Mouse (Mus musculus): ENCODE data around the gene H1foo.

Gene H1foo

GRCm38 (mm10) chr6:115927292-115928242 is 17.2 kb upstream of the H1foo start:
- no peak for ATAC-seq (ENCODE audit: low TSS enrichment)

- ATAC-seq (ENCODE audit: low TSS enrichment), result no peak
Observed at GRCm38 (mm10) chr6:115930018-115930417, 14.7 kb upstream of the H1foo start.

DNA sequence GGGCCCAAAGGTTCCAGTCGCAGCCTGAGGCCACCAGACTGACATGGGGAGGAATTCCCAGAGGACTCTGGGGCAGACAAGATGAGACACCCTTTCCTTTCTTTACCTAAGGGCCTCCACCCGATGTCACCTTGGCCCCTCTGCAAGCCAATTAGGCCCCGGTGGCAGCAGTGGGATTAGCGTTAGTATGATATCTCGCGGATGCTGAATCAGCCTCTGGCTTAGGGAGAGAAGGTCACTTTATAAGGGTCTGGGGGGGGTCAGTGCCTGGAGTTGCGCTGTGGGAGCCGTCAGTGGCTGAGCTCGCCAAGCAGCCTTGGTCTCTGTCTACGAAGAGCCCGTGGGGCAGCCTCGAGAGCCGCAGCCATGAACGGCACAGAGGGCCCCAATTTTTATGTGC is 13.1 kb upstream of the H1foo start, which contains the start of gene Rho:
Rho (plus strand) TSS at position 110 of the 400 bp plus-strand sequence.
- ATAC-seq (ENCODE audit: low TSS enrichment), result no peak

- ATAC-seq (ENCODE audit: low TSS enrichment), result no peak
Observed at GRCm38 (mm10) chr6:115932391-115932790, 12.3 kb upstream of the H1foo start.

GRCm38 (mm10) chr6:115935544-115935943 is 9.2 kb upstream of the H1foo start:
- ATAC-seq (ENCODE audit: low TSS enrichment), result no peak

GRCm38 (mm10) chr6:115938011-115938410 is 6.7 kb upstream of the H1foo start:
- no peak for ATAC-seq (ENCODE audit: low TSS enrichment)

DNA sequence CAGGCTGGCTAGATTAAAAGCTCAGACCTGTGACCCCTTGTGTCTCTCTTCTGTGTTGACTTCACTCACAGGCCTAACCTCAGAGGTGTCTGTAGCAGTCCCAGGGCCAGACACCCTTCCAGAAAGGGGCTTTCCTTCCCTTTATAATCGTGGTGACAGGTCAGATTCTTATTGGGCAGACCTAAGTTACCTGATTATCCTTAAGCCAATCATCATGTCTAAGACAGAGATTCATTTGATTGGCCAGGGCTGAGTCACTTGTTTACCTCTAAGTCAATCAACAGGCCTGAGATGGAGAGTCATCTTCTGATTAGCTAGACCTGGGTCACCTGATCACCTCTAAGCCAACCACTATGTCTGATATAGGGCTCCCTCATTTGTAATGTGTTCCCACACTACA is 5.9 kb upstream of the H1foo start:
- ATAC-seq (ENCODE audit: low TSS enrichment), result no peak

DNA sequence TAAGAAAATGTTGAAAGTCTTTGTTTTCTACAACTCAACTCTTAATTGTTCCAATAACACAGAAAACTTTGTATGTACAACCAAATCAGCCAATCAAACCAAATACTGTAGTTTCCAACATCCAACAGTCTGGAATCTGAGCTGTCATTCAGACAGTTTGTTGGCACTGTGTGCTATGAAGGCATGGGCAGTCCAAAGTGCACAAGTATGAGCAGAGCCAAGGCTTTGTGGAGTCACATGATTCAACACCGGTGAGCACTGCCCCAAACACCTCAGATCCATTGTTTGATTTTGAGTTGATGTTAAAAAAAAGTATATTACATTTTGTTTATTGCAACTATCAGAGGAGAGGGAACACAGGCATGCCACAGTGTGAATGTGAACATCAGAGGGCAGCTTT is 4.1 kb upstream of the H1foo start:
- ATAC-seq (ENCODE audit: low TSS enrichment), result no peak

DNA sequence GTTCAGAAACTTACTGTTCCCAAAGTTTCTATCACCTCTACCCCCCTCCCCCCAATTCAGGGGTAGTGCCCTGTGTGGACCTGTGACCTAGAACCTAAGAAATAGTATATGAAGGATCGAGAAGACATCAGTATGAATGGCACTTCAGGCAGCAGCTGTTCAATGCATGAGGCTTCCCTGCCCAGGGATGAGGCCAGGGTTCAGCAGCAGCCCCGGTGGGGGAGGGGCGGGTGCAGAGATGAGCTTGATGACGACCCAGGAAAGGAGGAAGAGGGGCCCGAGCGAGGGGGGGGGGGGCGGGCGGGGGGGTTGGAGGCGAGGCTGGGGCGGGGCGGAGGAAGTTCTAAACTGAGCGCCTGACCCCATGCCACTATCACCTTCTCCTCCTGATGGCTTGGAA is 3.6 kb upstream of the H1foo start:
- ATAC-seq (ENCODE audit: low TSS enrichment), result no peak

GRCm38 (mm10) chr6:115943498-115944427 is 975 bp upstream of the H1foo start:
- ATAC-seq (ENCODE audit: low TSS enrichment), result no peak

DNA sequence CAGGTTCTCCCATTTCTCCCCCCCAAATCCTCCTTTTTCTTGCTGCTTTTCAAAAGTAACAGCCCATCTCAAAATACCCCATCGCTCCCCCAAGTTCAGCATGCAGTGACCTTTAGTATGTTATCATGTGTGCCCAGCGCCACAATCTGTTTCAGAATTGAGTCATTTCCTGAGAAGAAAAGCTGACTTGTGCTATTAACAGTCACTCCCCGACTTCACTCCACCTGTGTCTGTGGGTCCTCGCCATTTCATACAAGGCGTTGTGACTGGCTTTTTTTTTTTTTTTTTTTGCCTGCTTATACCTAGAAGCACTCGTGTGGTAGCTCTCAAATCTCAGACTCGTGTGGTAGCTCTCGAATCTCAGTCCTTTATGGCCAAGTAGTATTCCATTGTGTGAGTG is 895 bp downstream of the H1foo start:
- ATAC-seq (ENCODE audit: low TSS enrichment), result no peak

GRCm38 (mm10) chr6:115946389-115946788 is 1.7 kb downstream of the H1foo start:
- ATAC-seq (ENCODE audit: low TSS enrichment), result no peak

- ATAC-seq (ENCODE audit: low TSS enrichment), result no peak
Observed at GRCm38 (mm10) chr6:115954506-115955074, 9.9 kb downstream of the H1foo start.

DNA sequence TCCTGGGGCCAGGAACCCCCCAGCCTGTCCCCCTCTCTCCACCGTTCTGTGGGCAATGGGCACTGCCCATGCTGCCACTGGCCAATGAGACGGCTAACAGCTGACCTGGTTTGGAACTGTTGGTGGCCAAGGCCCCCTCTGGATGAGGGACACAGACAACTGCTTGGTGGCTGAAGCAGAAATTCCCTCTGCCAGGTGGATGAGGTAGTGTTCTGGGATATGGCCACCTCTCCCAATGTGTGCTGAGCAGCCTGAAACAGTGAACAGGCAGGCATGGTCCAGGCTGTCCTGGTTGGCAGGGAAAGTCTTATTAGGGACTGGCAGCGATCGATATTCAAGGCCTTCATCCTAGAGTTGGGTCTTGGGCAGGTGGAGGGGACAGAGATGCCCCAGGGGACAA is 10.4 kb downstream of the H1foo start:
- ATAC-seq (ENCODE audit: low TSS enrichment), result no peak

DNA sequence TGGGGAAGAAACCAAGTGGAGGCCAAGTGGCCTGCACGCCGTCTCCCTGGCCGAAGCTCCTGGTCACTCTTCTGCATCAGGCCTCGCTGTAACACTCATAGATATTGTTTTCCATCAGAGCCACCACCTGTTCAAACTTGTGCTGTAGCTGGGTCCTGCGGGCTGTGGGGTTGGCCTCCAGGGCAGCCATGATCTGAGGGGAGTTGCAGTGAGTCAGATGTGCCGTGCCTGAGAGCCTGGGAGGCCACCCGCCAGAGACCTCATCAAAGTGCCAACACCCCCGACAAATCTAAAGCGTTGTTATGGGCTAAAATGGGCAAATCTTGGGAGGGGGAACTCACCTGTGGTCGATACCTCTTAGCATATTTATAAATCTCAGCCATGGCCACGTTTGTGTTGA is 10.9 kb downstream of the H1foo start:
- ATAC-seq (ENCODE audit: low TSS enrichment), result no peak

DNA sequence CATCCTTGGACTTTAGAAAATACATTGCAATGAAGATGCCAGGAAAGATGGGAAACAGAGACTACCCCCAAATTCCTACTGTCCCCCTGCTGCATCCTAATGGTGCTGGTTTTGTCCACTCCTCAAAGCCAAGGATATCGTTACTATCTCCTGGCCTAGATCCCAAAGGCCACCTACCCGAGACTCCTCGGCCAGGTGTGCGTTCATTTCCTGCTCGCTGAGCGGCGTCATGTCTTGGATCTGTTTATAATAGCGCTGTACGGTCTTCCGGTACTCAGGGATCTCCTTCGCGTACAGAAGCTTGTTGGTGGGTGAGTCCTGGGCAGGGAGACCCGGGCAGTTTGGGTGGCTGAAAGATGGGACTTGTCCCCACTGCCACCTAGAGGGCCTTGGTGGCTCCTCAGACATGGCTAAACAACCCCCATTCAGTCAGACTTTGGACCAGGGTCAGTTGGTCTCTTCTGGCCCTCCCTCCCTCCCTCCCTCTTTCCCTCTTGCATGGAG is 11.7 kb downstream of the H1foo start:
- ATAC-seq (ENCODE audit: low TSS enrichment), result no peak

GRCm38 (mm10) chr6:115956922-115957601 is 12.3 kb downstream of the H1foo start:
- ATAC-seq (ENCODE audit: low TSS enrichment), result no peak

DNA sequence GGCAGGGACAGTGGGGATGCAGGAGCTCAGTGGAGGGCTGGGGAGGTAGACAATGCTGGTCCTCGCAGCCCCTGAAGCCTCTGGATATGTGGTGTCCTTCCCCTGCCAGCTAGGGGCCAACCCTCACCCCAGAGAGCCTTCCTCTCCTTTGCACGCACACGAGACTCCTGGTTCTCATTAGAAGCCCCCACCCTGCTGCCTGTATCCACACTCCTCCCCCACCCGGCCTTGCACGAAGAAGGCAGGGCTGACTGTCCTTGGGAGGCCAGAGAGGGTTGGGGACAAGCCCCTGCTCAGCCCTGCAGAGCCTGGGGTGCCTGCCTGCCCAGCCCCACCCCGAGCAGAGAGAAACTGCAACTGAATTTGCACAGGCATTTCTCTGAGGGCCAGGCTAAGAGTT is 12.9 kb downstream of the H1foo start:
- no peak for ATAC-seq (ENCODE audit: low TSS enrichment)

DNA sequence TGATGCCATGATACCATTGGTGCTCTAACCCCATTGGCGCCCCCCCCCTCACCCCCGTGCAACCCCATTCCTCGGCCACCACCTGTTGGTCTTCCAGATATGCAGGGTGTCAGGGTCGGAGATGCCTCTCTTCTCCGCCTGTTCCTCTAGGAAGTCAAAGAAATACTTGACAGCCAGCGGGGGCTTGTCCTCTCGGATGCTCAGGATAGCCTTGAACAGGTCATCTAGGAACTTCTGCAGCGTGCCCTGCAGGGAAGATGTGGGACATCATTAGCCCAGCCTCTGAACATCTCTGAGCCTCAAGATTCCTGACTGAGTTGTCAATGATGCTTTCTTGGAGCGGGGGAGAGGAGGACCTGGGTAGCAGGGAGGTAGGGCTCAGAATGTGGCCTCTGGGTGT is 13.7 kb downstream of the H1foo start:
- ATAC-seq (ENCODE audit: low TSS enrichment), result no peak

DNA sequence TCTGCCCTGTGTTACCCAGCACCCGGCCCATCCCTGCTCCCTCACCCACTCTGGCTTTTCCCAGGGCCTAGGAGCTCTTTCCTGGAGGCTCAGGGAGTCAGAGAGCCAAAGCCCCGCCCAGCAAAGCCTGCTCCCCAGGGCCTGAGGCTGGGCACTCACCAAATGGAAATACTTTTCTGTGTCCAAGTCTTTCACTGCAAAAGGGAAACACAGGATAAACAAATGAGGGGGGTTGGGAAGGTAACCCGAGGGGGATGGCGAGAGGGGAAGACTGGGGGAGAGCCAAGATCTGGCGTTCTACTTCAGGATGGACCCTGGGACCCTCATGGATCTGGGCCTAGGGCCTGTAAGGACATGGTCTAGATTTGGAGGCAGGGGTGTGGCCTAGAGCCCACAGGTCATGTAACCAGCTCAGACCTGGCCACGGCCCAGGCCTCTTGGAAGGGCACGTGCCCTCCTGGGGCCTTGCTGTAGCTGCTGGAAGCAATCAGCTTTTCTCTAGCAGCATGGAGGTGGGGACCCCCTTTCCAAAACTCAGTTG is 14.5 kb downstream of the H1foo start:
- ATAC-seq (ENCODE audit: low TSS enrichment), result no peak

DNA sequence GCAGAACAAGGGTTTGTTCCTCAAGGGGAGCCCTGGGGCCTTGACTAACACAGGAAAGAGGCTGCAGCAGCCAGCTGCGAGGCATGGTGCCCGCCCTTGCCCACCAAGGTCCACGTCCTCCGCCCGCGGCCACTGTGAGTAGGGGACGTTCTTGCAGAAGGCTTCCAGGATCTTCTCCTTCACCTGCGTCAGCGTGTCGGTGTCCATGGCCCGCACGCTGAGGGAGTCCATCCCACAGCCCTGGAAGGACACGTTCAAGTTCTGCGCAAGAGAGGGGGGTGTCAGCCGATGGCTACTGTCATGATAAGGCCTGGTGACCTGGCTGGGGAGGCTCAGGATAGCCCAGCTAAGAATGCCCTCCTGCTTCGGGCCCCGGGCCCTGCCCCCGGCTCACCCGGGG is 15.6 kb downstream of the H1foo start:
- no peak for ATAC-seq (ENCODE audit: low TSS enrichment)

Measured in frontal cortex, adult (tissue).